Mouse (Mus musculus) megakaryocyte, embryonic 14.5 days (primary cell): Measurements from ENCODE around the gene Fam210b. TPM values are rescaled to one million over a fixed set of nuclear protein-coding genes. Genes with fewer than 3 reads are reported as not detected.
A peak's percentile ranks its signal among the peaks of the same experiment; 100 is the strongest.
"Not testable (repeated sequence)": the region's sequence is repeated elsewhere in the genome, so short reads cannot be mapped to it uniquely, and the experiment has no call there.

ENCODE experiments used
- H3K27me3 ChIP-seq: replicated peaks from 2 replicates; pipeline ENCODE3; 2012; ENCODE audit warnings: inconsistent platforms
- H3K36me3 ChIP-seq: replicated peaks from 2 replicates; pipeline ENCODE3; 2012; ENCODE audit warnings: low read length, inconsistent platforms, mixed read lengths
- H3K4me1 ChIP-seq: 2 replicates; pipeline ENCODE4 v1.6.1; 2012; ENCODE audit warnings: inconsistent platforms
- H3K4me3 ChIP-seq: replicated peaks from 2 replicates; pipeline ENCODE3; 2012; ENCODE audit warnings: moderate library complexity, mild to moderate bottlenecking, inconsistent platforms
- H3K9me3 ChIP-seq: 2 replicates; pipeline ENCODE4 v1.6.1; 2012; ENCODE audit warnings: inconsistent platforms
- FLI1 ChIP-seq: IDR thresholded peaks from 2 replicates; pipeline ENCODE4 v1.6.1; 2012; ENCODE audit warnings: low read length, inconsistent platforms, mixed read lengths
- GATA1 ChIP-seq: IDR thresholded peaks from 3 replicates; pipeline ENCODE4 v1.6.1; 2012; ENCODE audit warnings: mixed read lengths, low read length, inconsistent platforms, borderline replicate concordance
- polyA plus RNA-seq: library from polyadenylated mRNA; stranded (reverse); fragments of >175 nt; gene quantifications from 2 replicates; pipeline ENCODE4 v1.2.3, GENCODE M21; 2012; ENCODE audit warnings: low replicate concordance; ENCODE audit not compliant: insufficient read depth

The Fam210b gene
- 2.9 and 4.3 TPM in 2 replicates for polyA plus RNA-seq

DNA sequence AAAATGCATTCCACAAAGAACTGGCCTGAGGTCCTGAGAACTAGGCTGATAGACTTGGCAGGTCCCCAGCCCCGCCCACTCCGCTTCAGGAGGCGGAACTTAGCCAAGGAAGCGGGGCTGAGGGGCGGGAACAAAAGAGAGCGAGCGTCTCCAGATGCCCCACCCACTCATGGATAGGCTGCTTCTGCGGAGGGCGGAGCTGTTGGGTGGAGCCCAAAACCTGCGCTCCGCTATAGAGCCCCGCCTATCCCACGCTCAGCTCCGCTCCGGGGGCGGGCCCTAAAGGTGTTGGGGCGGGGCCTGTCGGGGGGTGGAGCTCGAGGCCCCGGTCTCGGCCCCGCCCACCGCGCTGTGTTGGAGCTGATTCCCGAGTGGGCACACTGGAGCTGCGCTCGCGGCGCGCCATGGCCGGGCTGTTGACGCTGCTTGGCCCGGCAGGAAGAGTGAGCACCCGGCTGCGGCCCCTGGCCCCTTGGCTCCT is at the start of gene Fam210b:
Gene Fam210b (plus strand): TSS at position 308 of the 481 bp plus-strand sequence.
- Histone ChIP-seq H3K4me1 (peaks cover 51% of the 10 kb centered on the region), H3K36me3 (peaks cover 5% of the 10 kb centered on the region), H3K9me3 (no peaks in the 10 kb centered on the region), H3K4me3 (peak within 1 kb of the TSS; percentile 97), H3K27me3 (peaks cover 12% of the 10 kb centered on the region)
- TF ChIP-seq FLI1, result no peak
- TF ChIP-seq GATA1, result no peak

- Histone ChIP-seq H3K4me3 (no peak overlapping the region), H3K9me3 (no peaks in the 10 kb centered on the region; the same call in 1 of the 2 replicates), H3K4me1 (no peaks in the 10 kb centered on the region), H3K27me3 (no peaks in the 10 kb centered on the region), H3K36me3 (no peaks in the 10 kb centered on the region)
- no peak for TF ChIP-seq GATA1
- TF ChIP-seq FLI1, result no peak
Observed at GRCm38 (mm10) chr2:172298083-172298482, 47.3 kb upstream of the Fam210b start.

- Histone ChIP-seq H3K36me3 (no peaks in the 10 kb centered on the region), H3K4me3 (no peak overlapping the region), H3K9me3 (no peaks in the 10 kb centered on the region; the same call in 1 of the 2 replicates), H3K4me1 (no peaks in the 10 kb centered on the region), H3K27me3 (no peaks in the 10 kb centered on the region)
- TF ChIP-seq FLI1, result no peak
- TF ChIP-seq GATA1, result no peak
Observed at GRCm38 (mm10) chr2:172298542-172298941, 46.8 kb upstream of the Fam210b start.

GRCm38 (mm10) chr2:172299126-172299921 is 46.0 kb upstream of the Fam210b start:
- Histone ChIP-seq H3K4me1 (no peaks in the 10 kb centered on the region), H3K4me3 (no peak overlapping the region), H3K36me3 (no peaks in the 10 kb centered on the region), H3K9me3 (no peaks in the 10 kb centered on the region; the same call in 1 of the 2 replicates), H3K27me3 (no peaks in the 10 kb centered on the region)
- TF ChIP-seq GATA1 (no peak), FLI1 (no peak)

DNA sequence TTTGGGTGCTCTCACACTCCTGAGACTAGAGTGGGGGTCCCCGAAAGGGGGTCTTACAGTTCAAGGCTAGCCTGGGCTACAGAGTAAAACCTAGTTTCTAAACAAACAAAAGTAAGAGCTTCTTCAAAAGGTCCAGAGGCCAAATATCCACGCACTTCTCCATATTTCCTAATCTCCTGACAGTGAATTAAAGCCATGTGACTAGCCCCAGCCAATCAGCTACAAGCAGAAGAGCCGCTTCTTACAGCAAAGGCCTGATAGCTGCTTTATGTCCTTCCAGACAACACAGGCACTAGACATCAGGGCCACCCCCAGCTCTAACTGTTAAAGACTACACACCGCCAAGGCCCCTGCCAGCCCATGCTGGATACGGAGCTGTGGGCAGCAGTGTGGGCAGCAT is 43.0 kb upstream of the Fam210b start:
- Histone ChIP-seq H3K4me1 (no peaks in the 10 kb centered on the region), H3K27me3 (no peaks in the 10 kb centered on the region), H3K4me3 (no peak overlapping the region), H3K9me3 (0 out of 2 replicates have a peak, but pooled peaks cover 2% of the 10 kb centered on the region), H3K36me3 (no peaks in the 10 kb centered on the region)
- TF ChIP-seq GATA1 (no peak), FLI1 (no peak)

GRCm38 (mm10) chr2:172304118-172304708 is 41.2 kb upstream of the Fam210b start:
- TF ChIP-seq FLI1 (no peak), GATA1 (no peak)
- H3K36me3 ChIP-seq, result no peaks in the 10 kb centered on the region
- H3K27me3 ChIP-seq, result no peaks in the 10 kb centered on the region
- 0 out of 2 replicates have a peak, but pooled peaks cover 2% of the 10 kb centered on the region for H3K9me3 ChIP-seq
- H3K4me1 ChIP-seq, result no peaks in the 10 kb centered on the region
- H3K4me3 ChIP-seq, result no peak overlapping the region

GRCm38 (mm10) chr2:172305546-172305945 is 39.8 kb upstream of the Fam210b start:
- not testable (repeated sequence) for H3K27me3 ChIP-seq, H3K9me3 ChIP-seq, H3K4me1 ChIP-seq, H3K36me3 ChIP-seq, H3K4me3 ChIP-seq

DNA sequence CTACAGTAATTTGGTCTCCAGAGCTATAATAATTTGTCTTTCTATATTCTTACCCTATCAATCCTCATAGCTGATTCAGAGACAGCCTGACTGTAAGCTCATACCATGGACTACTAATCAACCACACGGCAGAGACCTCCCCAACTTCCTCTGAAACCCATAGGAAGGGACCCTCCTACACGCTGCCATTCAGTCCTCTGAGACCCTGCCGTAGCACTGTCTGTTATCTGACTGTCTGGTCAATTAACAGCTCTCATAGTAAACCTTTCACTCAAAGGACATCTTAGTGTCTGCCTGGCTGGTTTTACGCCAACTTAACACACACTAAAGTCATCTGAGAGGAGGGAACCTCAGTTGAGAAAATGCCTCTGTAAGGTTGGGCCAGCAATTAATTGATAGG is 38.8 kb upstream of the Fam210b start:
- Histone ChIP-seq H3K9me3 (0 out of 2 replicates have a peak, but pooled peaks cover 2% of the 10 kb centered on the region), H3K36me3 (no peaks in the 10 kb centered on the region), H3K4me3 (no peak overlapping the region), H3K27me3 (no peaks in the 10 kb centered on the region), H3K4me1 (no peaks in the 10 kb centered on the region)
- TF ChIP-seq GATA1 (no peak), FLI1 (no peak)

- Histone ChIP-seq H3K4me3 (no peak overlapping the region), H3K36me3 (no peaks in the 10 kb centered on the region), H3K9me3 (peaks cover 14% of the 10 kb centered on the region), H3K27me3 (no peaks in the 10 kb centered on the region), H3K4me1 (no peaks in the 10 kb centered on the region)
- TF ChIP-seq GATA1, result no peak
- TF ChIP-seq FLI1, result no peak
Observed at GRCm38 (mm10) chr2:172311731-172312130, 33.6 kb upstream of the Fam210b start.

DNA sequence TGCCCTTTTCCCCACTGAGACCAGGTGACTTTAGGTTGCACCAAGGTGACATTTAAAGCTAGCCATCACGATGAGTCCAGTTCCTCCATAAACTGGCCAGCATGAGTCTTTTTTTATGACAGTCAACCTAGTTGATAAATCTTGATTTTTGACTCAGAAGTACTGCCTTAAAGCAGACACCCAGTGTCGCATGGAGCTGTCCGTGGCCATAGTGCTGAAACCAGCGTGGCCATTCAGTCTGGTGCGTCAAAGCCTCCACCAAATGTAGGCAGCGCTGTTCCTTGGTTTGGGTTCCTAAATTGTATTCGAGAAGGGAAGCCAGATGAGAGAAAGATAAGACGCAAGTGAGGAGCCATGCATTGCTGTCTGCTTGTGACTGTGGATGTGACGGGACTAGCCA is 24.5 kb upstream of the Fam210b start:
- no peak overlapping the region for H3K4me3 ChIP-seq
- H3K9me3 ChIP-seq, result peaks cover 16% of the 10 kb centered on the region
- H3K36me3 ChIP-seq, result no peaks in the 10 kb centered on the region
- H3K27me3 ChIP-seq, result no peaks in the 10 kb centered on the region
- TF ChIP-seq GATA1 (no peak), FLI1 (no peak)
- no peaks in the 10 kb centered on the region for H3K4me1 ChIP-seq
